Mouse (Mus musculus): ENCODE measurements at regions not wholly inside any gene's neighbourhood (a gene's known extent, or its start where the extent isn't known, plus 50 kb on each side); places are given as distances from the start of the nearest gene placed in this dataset.

GRCm38 (mm10) chr3:78932975-78933374 is 353.3 kb downstream of the Rapgef2 start:
- no peak for TF ChIP-seq POLR2A (IDR thresholded peaks at IDR 0.05; ENCODE audit: control insufficient read depth, low read depth, low read length)
- no peak for TF ChIP-seq CTCF (IDR thresholded peaks at IDR 0.05; ENCODE audit: control insufficient read depth, insufficient read depth, insufficient replicate concordance, low read depth, low read length)

All from testis, adult 2 months (tissue).